Mouse (Mus musculus): ENCODE measurements around the gene Wwox. TPM values are rescaled to one million over a fixed set of nuclear protein-coding genes. Genes with fewer than 3 reads are reported as not detected.

Gene Wwox
- total and polyA plus RNA-seq, 3 experiments = 7.8 to 11.5 (median 9.1) TPM

GRCm38 (mm10) chr8:114579292-114579691, 139.8 kb downstream of the Wwox start:
- in situ Hi-C loops (cut with MboI; ENCODE audit: low pct_ligation_motif_present, low pct_unique_long_range_greater_than_20kb, low sequenced_read_pairs) (no loop called here), dilution Hi-C loops (cut with MboI; ENCODE audit: extremely low pct_ligation_motif_present, extremely low pct_unique_long_range_greater_than_20kb, low sequenced_read_pairs) (no loop called here)
- no peak for DNase-seq (ENCODE audit: extremely low read depth)
- Histone ChIP-seq H3K36me3 (replicated peaks in 1 of 2; ENCODE audit: control insufficient read depth in 1 of 2, insufficient read depth in 1 of 2, low read length in 1 of 2) (peaks cover 0 to 25% of the 10 kb centered on the region in 2 experiments), H3K27me3 (replicated peaks) (no peaks in the 10 kb centered on the region), H3K27ac (ENCODE audit: insufficient read depth, low read depth) (no peak overlapping the region), H3K79me2 (replicated peaks; ENCODE audit: control insufficient read depth, extremely low read depth, insufficient read depth, poor library complexity, severe bottlenecking) (no peaks in the 10 kb centered on the region), H3K9ac (ENCODE audit: insufficient read depth, low read depth) (no peak overlapping the region), H3K4me2 (ENCODE audit: insufficient read depth, low read depth, poor library complexity, severe bottlenecking) (no peak overlapping the region), H3K4me1 (ENCODE audit: control insufficient read depth in 1 of 2, insufficient read depth in 2 of 2) (peaks cover 0 to 11% of the 10 kb centered on the region in 2 experiments; a peak in 2 of 4 replicates), H3K9me3 (replicated peaks; ENCODE audit: low read length) (peaks cover 5% of the 10 kb centered on the region), H3K4me3 (replicated peaks in 1 of 3; ENCODE audit: low read depth in 2 of 3, low read length in 2 of 3, poor library complexity in 1 of 3) (no peak overlapping the region)
- TF ChIP-seq MAX (IDR thresholded peaks at IDR 0.05; ENCODE audit: low read length) = no peak
- TF ChIP-seq CHD1 (IDR thresholded peaks at IDR 0.05; ENCODE audit: low read depth, low read length) = no peak
- no peak for TF ChIP-seq JUND (conservative IDR thresholded peaks at IDR 0.05; ENCODE audit: low read depth, low read length)

GRCm38 (mm10) chr8:114580684-114581083, 141.2 kb downstream of the Wwox start:
- dilution Hi-C loops (cut with MboI; ENCODE audit: extremely low pct_ligation_motif_present, extremely low pct_unique_long_range_greater_than_20kb, low sequenced_read_pairs) = no loop called here
- H3K9ac ChIP-seq (ENCODE audit: insufficient read depth, low read depth) = no peak overlapping the region
- H3K4me1 ChIP-seq (ENCODE audit: control insufficient read depth in 1 of 2, insufficient read depth in 2 of 2) = peaks cover 0 to 7% of the 10 kb centered on the region in 2 experiments; a peak in 1 of 4 replicates
- H3K27me3 ChIP-seq (replicated peaks) = no peaks in the 10 kb centered on the region
- TF ChIP-seq ZKSCAN1 (IDR thresholded peaks at IDR 0.05; ENCODE audit: borderline replicate concordance, low read depth, low read length) = no peak
- TF ChIP-seq ZMIZ1 (IDR thresholded peaks at IDR 0.05; ENCODE audit: low read depth, low read length) = no peak
- TF ChIP-seq KAT2A (IDR thresholded peaks at IDR 0.05; ENCODE audit: insufficient replicate concordance, low read length) = no peak
- no peak for TF ChIP-seq JUN (IDR thresholded peaks at IDR 0.05; ENCODE audit: insufficient read depth, low read depth, low read length)
- no peak for TF ChIP-seq CHD1 (IDR thresholded peaks at IDR 0.05; ENCODE audit: low read depth, low read length)
- no peak for TF ChIP-seq IRF4 (IDR thresholded peaks at IDR 0.05; ENCODE audit: low read depth, low read length)
- no peak for TF ChIP-seq MAZ (IDR thresholded peaks at IDR 0.05; ENCODE audit: low read depth, low read length)
- TF ChIP-seq USF1 (IDR thresholded peaks at IDR 0.05; ENCODE audit: low read depth, low read length) = no peak
- no peak for TF ChIP-seq TCF12 (IDR thresholded peaks at IDR 0.05; ENCODE audit: low read depth, low read length)
- TF ChIP-seq EP300 (IDR thresholded peaks at IDR 0.05; ENCODE audit: low read length) = no peak
- TF ChIP-seq GABPA (IDR thresholded peaks at IDR 0.05; ENCODE audit: insufficient replicate concordance, low read depth, low read length) = no peak
- no peak for TF ChIP-seq ETS1 (conservative IDR thresholded peaks at IDR 0.05; ENCODE audit: low read depth, low read length)
- TF ChIP-seq RAD21 (IDR thresholded peaks at IDR 0.05; ENCODE audit: low read depth, low read length) = no peak
- TF ChIP-seq BHLHE40 (IDR thresholded peaks at IDR 0.05; ENCODE audit: low read depth, low read length) = no peak
- H3K79me2 ChIP-seq (replicated peaks; ENCODE audit: control insufficient read depth, extremely low read depth, insufficient read depth, poor library complexity, severe bottlenecking) = no peaks in the 10 kb centered on the region
- no peak overlapping the region for H3K4me3 ChIP-seq (replicated peaks in 1 of 3; ENCODE audit: low read depth in 2 of 3, low read length in 2 of 3, poor library complexity in 1 of 3)
- DNase-seq (ENCODE audit: extremely low read depth) = no peak
- H3K4me2 ChIP-seq (ENCODE audit: insufficient read depth, low read depth, poor library complexity, severe bottlenecking) = no peak overlapping the region
- H3K9me3 ChIP-seq (replicated peaks; ENCODE audit: low read length) = peaks cover 5% of the 10 kb centered on the region
- peaks cover 0 to 25% of the 10 kb centered on the region in 2 experiments for H3K36me3 ChIP-seq (replicated peaks in 1 of 2; ENCODE audit: control insufficient read depth in 1 of 2, insufficient read depth in 1 of 2, low read length in 1 of 2)
- in situ Hi-C loops (cut with MboI; ENCODE audit: low pct_ligation_motif_present, low pct_unique_long_range_greater_than_20kb, low sequenced_read_pairs) = no loop called here
- H3K27ac ChIP-seq (ENCODE audit: insufficient read depth, low read depth) = no peak overlapping the region
